Mouse (Mus musculus) embryonic facial prominence, embryonic 13.5 days (tissue): ENCODE results near the gene Txndc8. TPM values are rescaled to one million over a fixed set of nuclear protein-coding genes. Genes with fewer than 3 reads are reported as not detected.

Experiments used
- ATAC-seq: fragments of 200-750 bp; cut with Nextera tagmentation; 2 replicates; pipeline ENCODE4 v1.8.0; 2017; ENCODE audit warnings: low read depth; ENCODE audit not compliant: insufficient number of reproducible peaks, insufficient read depth, low FRiP score, low TSS enrichment
- H3K27ac ChIP-seq: fragments of 300-500 bp; sonication (generic); 2 replicates; pipeline ENCODE4 v1.5.1; 2015; ENCODE audit warnings: moderate library complexity, mild to moderate bottlenecking, inconsistent platforms
- H3K27me3 ChIP-seq: fragments of 300-500 bp; sonication (generic); 2 replicates; pipeline ENCODE4 v1.6.1; 2015; ENCODE audit warnings: mild to moderate bottlenecking, inconsistent platforms
- H3K36me3 ChIP-seq: fragments of 300-500 bp; sonication (generic); 2 replicates; pipeline ENCODE4 v1.6.1; 2015; ENCODE audit warnings: mild to moderate bottlenecking, inconsistent platforms
- H3K4me1 ChIP-seq: fragments of 300-500 bp; sonication (generic); 2 replicates; pipeline ENCODE4 v1.6.1; 2015; ENCODE audit warnings: inconsistent platforms
- H3K4me2 ChIP-seq: fragments of 300-500 bp; sonication (generic); 2 replicates; pipeline ENCODE4 v1.6.1; 2015; ENCODE audit warnings: moderate library complexity, mild to moderate bottlenecking, inconsistent platforms
- H3K4me3 ChIP-seq: fragments of 300-500 bp; sonication (generic); 2 replicates; pipeline ENCODE4 v1.5.1; 2015; ENCODE audit warnings: mild to moderate bottlenecking, inconsistent platforms
- H3K9ac ChIP-seq: fragments of 300-500 bp; sonication (generic); 2 replicates; pipeline ENCODE4 v1.6.1; 2015; ENCODE audit warnings: mild to moderate bottlenecking, inconsistent platforms
- H3K9me3 ChIP-seq: fragments of 300-500 bp; sonication (generic); 2 replicates; pipeline ENCODE4 v1.6.1; 2016; ENCODE audit warnings: inconsistent platforms
- WGBS: fragments of 180-500 bp; shearing (Covaris S2); methylation state at CpG from one replicate; pipeline ENCODE4 v1.1.7; 2015; ENCODE audit warnings: mixed read lengths; 5-methylcytosine and 5-hydroxymethylcytosine counted together
- polyA plus RNA-seq: library from polyadenylated mRNA; unstranded; fragments of >200 nt; fragmentation: Nextera tagmentation; extraction: Ambion mirVana; gene quantifications from 2 replicates; pipeline ENCODE4 v1.2.1, GENCODE M21; 2015

The Txndc8 gene
- polyA plus RNA-seq, 1 experiment from 2014 or later = not detected

DNA sequence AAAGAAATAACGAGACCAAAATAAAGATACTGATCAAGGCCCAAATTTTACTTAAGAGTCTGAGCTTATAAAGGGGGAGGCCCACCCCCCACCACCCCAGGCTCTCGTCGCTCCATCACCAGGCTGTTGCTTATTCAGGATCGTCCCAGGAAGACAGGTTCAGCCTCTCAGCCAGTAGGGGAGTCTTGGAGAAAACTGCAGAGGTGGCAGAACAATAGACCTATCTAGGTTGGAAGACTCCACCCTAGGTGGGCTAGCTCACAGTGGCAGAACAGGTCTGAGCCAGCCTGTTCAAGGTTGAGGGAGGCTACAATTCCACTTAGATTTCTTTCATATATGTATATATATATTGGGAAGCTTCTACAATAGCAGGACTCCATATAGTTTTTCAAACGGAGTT, 74.7 kb downstream of the Txndc8 start:
- no peak overlapping the region for H3K4me3 ChIP-seq
- no peaks in the 10 kb centered on the region for H3K4me1 ChIP-seq
- H3K4me2 ChIP-seq = no peak overlapping the region
- no peak for ATAC-seq
- no peak overlapping the region for H3K9ac ChIP-seq
- no peak overlapping the region for H3K27ac ChIP-seq
- peaks cover 8% of the 10 kb centered on the region; the same call in 1 of the 2 replicates for H3K9me3 ChIP-seq
- no peaks in the 10 kb centered on the region for H3K36me3 ChIP-seq
- WGBS = 60% methylated on average over 5 of the region's 5 CpGs
- H3K27me3 ChIP-seq = no peaks in the 10 kb centered on the region

Other genes with a start within 250 kb of the Txndc8 start
- 0.18 TPM in 1 of 2 replicates, not detected in the other for gene D630039A03Rik, start 92.8 kb downstream of the Txndc8 start, polyA plus RNA-seq
- gene Txn1, start 52.7 kb downstream of the Txndc8 start, polyA plus RNA-seq = 403 and 406 TPM in 2 replicates
- gene Svep1, start 197.7 kb upstream of the Txndc8 start, polyA plus RNA-seq = 11.0 and 14.1 TPM in 2 replicates